ENCODE assay signal across 10 mouse cellular contexts in genomic region chr12:117085661-117086335, GRCm38 (mm10).
DNase-seq lines count a peak whose midpoint lies in the region; ATAC-seq and TF ChIP-seq lines count a peak whose summit lies in the region.
"Had no signal": no experiment of that assay in that cellular context is flagged by ENCODE, and none has a peak within 500 bp of the region (broad histone marks: within the 10 kb centered on the region; RNA-seq: fewer than 3 reads in every experiment).

No protein-coding gene starts in this region.

- H3K27ac ChIP-seq in heart, postnatal 0 days (ENCODE audit: low read depth), result no peak overlapping the region
- H3K27ac ChIP-seq in heart, adult 2 months, result no peak overlapping the region
- H3K27ac ChIP-seq: kidney, embryonic 15.5 days; liver, embryonic 14.5 days had no signal

- peaks cover 5% of the 10 kb centered on the region; the same call in 1 of the 2 replicates for H3K4me1 ChIP-seq in heart, postnatal 0 days (ENCODE audit: control insufficient read depth, insufficient read depth)
- H3K4me1 ChIP-seq in heart, adult 2 months (ENCODE audit: control insufficient read depth, insufficient read depth, low read length), result no peaks in the 10 kb centered on the region
- H3K4me1 ChIP-seq: kidney, embryonic 15.5 days had no signal

- no peaks in the 10 kb centered on the region for H3K9me3 ChIP-seq in heart, postnatal 0 days (replicated peaks; ENCODE audit: control insufficient read depth, low read length)
- H3K9me3 ChIP-seq: kidney, embryonic 15.5 days had no signal

- TF ChIP-seq POLR2A in heart, adult 2 months (IDR thresholded peaks at IDR 0.05; ENCODE audit: insufficient read depth, low read depth, low read length), result no peak

- ATAC-seq in heart, postnatal 0 days (ENCODE audit: insufficient read depth, low read depth), result no peak
- no peak for ATAC-seq in megakaryocyte, adult 5-6 weeks (ENCODE audit: poor library complexity, severe bottlenecking)

- no peak overlapping the region for H3K9ac ChIP-seq in heart, postnatal 0 days (replicated peaks; ENCODE audit: low read depth, low read length)
- H3K9ac ChIP-seq in heart, adult 2 months (ENCODE audit: low read depth, low read length), result no peak overlapping the region
- H3K9ac ChIP-seq: kidney, embryonic 15.5 days; liver, embryonic 14.5 days had no signal

- H3K79me2 ChIP-seq in heart, adult 2 months (replicated peaks; ENCODE audit: control insufficient read depth, insufficient read depth, low read length), result no peaks in the 10 kb centered on the region

- DNase-seq in heart, postnatal 0 days (ENCODE audit: low spot score), result peak; percentile 30
- no peak for DNase-seq in heart, adult 2 months
- peak; percentile 31 for DNase-seq in right cerebral cortex, postnatal 14 days
- no peak for DNase-seq in right cerebral cortex, postnatal 25 days
- peak; percentile 49 to 61 for DNase-seq in cerebellum, postnatal 36 days
- DNase-seq in ovary, postnatal 10 days (ENCODE audit: low spot score), result no peak
- no peak for DNase-seq in urinary bladder, adult 18-20 months (ENCODE audit: low spot score in 2 of 2)

- no peak for TF ChIP-seq EP300 in heart, postnatal 0 days (IDR thresholded peaks at IDR 0.05; ENCODE audit: low read depth)
- no peak for TF ChIP-seq EP300 in heart, adult 2 months (IDR thresholded peaks at IDR 0.05; ENCODE audit: insufficient read depth, low read depth, low read length)

- no peaks in the 10 kb centered on the region for H3K27me3 ChIP-seq in heart, postnatal 0 days (ENCODE audit: control insufficient read depth, insufficient read depth, low read length)
- H3K27me3 ChIP-seq in heart, adult 2 months (ENCODE audit: control insufficient read depth, insufficient read depth, low read length), result no peaks in the 10 kb centered on the region
- H3K27me3 ChIP-seq: kidney, embryonic 15.5 days had no signal

- H3K4me2 ChIP-seq in heart, postnatal 0 days (ENCODE audit: low read depth, low read length), result no peak overlapping the region
- H3K4me2 ChIP-seq: kidney, embryonic 15.5 days had no signal

- no peaks in the 10 kb centered on the region for H3K36me3 ChIP-seq in heart, postnatal 0 days (replicated peaks; ENCODE audit: control insufficient read depth, insufficient read depth, low read length)
- H3K36me3 ChIP-seq in heart, adult 2 months (ENCODE audit: control insufficient read depth, insufficient read depth, low read length), result no peaks in the 10 kb centered on the region
- H3K36me3 ChIP-seq: kidney, embryonic 15.5 days had no signal

- intact Hi-C loops in heart, adult 2 months (cut with DNase I), result no loop called here

- WGBS in heart, postnatal 0 days, result 25% methylated on average over 1 of the region's 1 CpGs
- 37% methylated on average over 1 of the region's 1 CpGs for WGBS in heart, adult 2 months

- H3K4me3 ChIP-seq in heart, postnatal 0 days (ENCODE audit: low read depth, low read length), result no peak overlapping the region
- H3K4me3 ChIP-seq in heart, adult 2 months, result no peak overlapping the region
- H3K4me3 ChIP-seq: kidney, embryonic 15.5 days had no signal

- no peak for TF ChIP-seq CTCF in heart, postnatal 0 days (IDR thresholded peaks at IDR 0.05; ENCODE audit: low read depth)
- TF ChIP-seq CTCF in heart, adult 2 months (IDR thresholded peaks at IDR 0.05), result no peak

Comparison
In these comparisons a context has a peak if more than half of its experiments do, and no peak if none do; other contexts are left out.
1. DNase-seq: peak in heart, postnatal 0 days (single experiment), right cerebral cortex, postnatal 14 days (single experiment) and cerebellum, postnatal 36 days (2 of 2); none in heart, adult 2 months (0 of 2), right cerebral cortex, postnatal 25 days (single experiment), ovary, postnatal 10 days (single experiment) and urinary bladder, adult 18-20 months (0 of 2).